Mouse (Mus musculus) E14TG2a.4 (cell line): Measurements from ENCODE around the gene Jarid2.

Experiments used
- H3K27me3 ChIP-seq: 2 replicates; pipeline ENCODE4 v1.6.1; 2014; ENCODE audit warnings: low read length, control low read depth; ENCODE audit not compliant: insufficient read depth
- H3K36me3 ChIP-seq: 2 replicates; pipeline ENCODE4 v1.6.1; 2014; ENCODE audit warnings: low read length, control low read depth; ENCODE audit not compliant: insufficient read depth
- H3K4me1 ChIP-seq: replicated peaks from 2 replicates; pipeline ENCODE4 v1.6.1; 2014; ENCODE audit warnings: low read depth, low read length, control low read depth
- H3K4me3 ChIP-seq: replicated peaks from 2 replicates; pipeline ENCODE4 v1.5.1; 2014; ENCODE audit warnings: mild to moderate bottlenecking, low read length
- H3K9me3 ChIP-seq: 2 replicates; pipeline ENCODE4 v1.6.1; 2014; ENCODE audit warnings: low read length, control low read depth
- CTCF ChIP-seq: conservative IDR thresholded peaks from 2 replicates; pipeline ENCODE4 v1.5.1; 2014; ENCODE audit warnings: low read length
- NANOG ChIP-seq: IDR thresholded peaks from 2 replicates; pipeline ENCODE4 v1.6.1; 2014; ENCODE audit warnings: borderline replicate concordance, low read length, mixed read lengths
- POU5F1 ChIP-seq: IDR thresholded peaks from 2 replicates; pipeline ENCODE4 v1.6.1; 2014; ENCODE audit warnings: low read length, borderline replicate concordance

Gene Jarid2

GRCm38 (mm10) chr13:44917202-44917601 is 187.9 kb downstream of the Jarid2 start:
- Histone ChIP-seq H3K27me3 (no peaks in the 10 kb centered on the region), H3K9me3 (peaks cover 14% of the 10 kb centered on the region), H3K4me1 (peaks cover 30% of the 10 kb centered on the region), H3K4me3 (no peak overlapping the region), H3K36me3 (peaks cover 100% of the 10 kb centered on the region)
- TF ChIP-seq CTCF (no peak), NANOG (no peak), POU5F1 (no peak)

- Histone ChIP-seq H3K36me3 (peaks cover 100% of the 10 kb centered on the region), H3K4me3 (no peak overlapping the region), H3K4me1 (peaks cover 30% of the 10 kb centered on the region), H3K9me3 (peaks cover 25% of the 10 kb centered on the region), H3K27me3 (no peaks in the 10 kb centered on the region)
- TF ChIP-seq POU5F1 = no peak
- no peak for TF ChIP-seq CTCF
- no peak for TF ChIP-seq NANOG
Observed at GRCm38 (mm10) chr13:44918269-44918668, 189.0 kb downstream of the Jarid2 start.

- TF ChIP-seq CTCF (no peak), POU5F1 (no peak)
- H3K9me3 ChIP-seq = peaks cover 33% of the 10 kb centered on the region
- H3K4me1 ChIP-seq = peaks cover 21% of the 10 kb centered on the region
- no peaks in the 10 kb centered on the region for H3K27me3 ChIP-seq
- H3K36me3 ChIP-seq = peaks cover 100% of the 10 kb centered on the region
- H3K4me3 ChIP-seq = no peak overlapping the region
Observed at GRCm38 (mm10) chr13:44921095-44921494, 191.8 kb downstream of the Jarid2 start.

GRCm38 (mm10) chr13:44921721-44922120 is 192.4 kb downstream of the Jarid2 start:
- Histone ChIP-seq H3K27me3 (no peaks in the 10 kb centered on the region), H3K4me1 (peaks cover 19% of the 10 kb centered on the region), H3K4me3 (no peak overlapping the region), H3K36me3 (peaks cover 97% of the 10 kb centered on the region), H3K9me3 (peaks cover 33% of the 10 kb centered on the region)
- no peak for TF ChIP-seq POU5F1
- TF ChIP-seq NANOG = no peak
- no peak for TF ChIP-seq CTCF

- Histone ChIP-seq H3K9me3 (peaks cover 29% of the 10 kb centered on the region), H3K27me3 (no peaks in the 10 kb centered on the region), H3K36me3 (peaks cover 92% of the 10 kb centered on the region), H3K4me1 (peaks cover 11% of the 10 kb centered on the region), H3K4me3 (no peak overlapping the region)
- TF ChIP-seq CTCF = no peak
- TF ChIP-seq NANOG = no peak
- no peak for TF ChIP-seq POU5F1
Observed at GRCm38 (mm10) chr13:44924042-44924441, 194.8 kb downstream of the Jarid2 start.

GRCm38 (mm10) chr13:44925173-44925572 is 195.9 kb downstream of the Jarid2 start:
- Histone ChIP-seq H3K36me3 (peaks cover 88% of the 10 kb centered on the region), H3K27me3 (no peaks in the 10 kb centered on the region)
- TF ChIP-seq POU5F1 = no peak
- no peak for TF ChIP-seq NANOG
- no peak for TF ChIP-seq CTCF

GRCm38 (mm10) chr13:44926311-44926710 is 197.0 kb downstream of the Jarid2 start:
- H3K9me3 ChIP-seq = peaks cover 26% of the 10 kb centered on the region
- peaks cover 11% of the 10 kb centered on the region for H3K4me1 ChIP-seq
- no peak for TF ChIP-seq POU5F1
- no peak for TF ChIP-seq NANOG
- TF ChIP-seq CTCF = no peak
- no peaks in the 10 kb centered on the region for H3K27me3 ChIP-seq
- no peak overlapping the region for H3K4me3 ChIP-seq
- H3K36me3 ChIP-seq = peaks cover 87% of the 10 kb centered on the region

More at GRCm38 (mm10) chr13:44925173-44925572, 195.9 kb downstream of the Jarid2 start:
- peaks cover 29% of the 10 kb centered on the region for H3K9me3 ChIP-seq
- H3K4me1 ChIP-seq = peaks cover 11% of the 10 kb centered on the region
- no peak overlapping the region for H3K4me3 ChIP-seq

GRCm38 (mm10) chr13:44932307-44933264 is 203.3 kb downstream of the Jarid2 start:
- Histone ChIP-seq H3K27me3 (no peaks in the 10 kb centered on the region), H3K4me1 (peaks cover 20% of the 10 kb centered on the region), H3K36me3 (peaks cover 29% of the 10 kb centered on the region), H3K4me3 (no peak overlapping the region), H3K9me3 (no peaks in the 10 kb centered on the region)
- no peak for TF ChIP-seq NANOG
- TF ChIP-seq CTCF = no peak
- TF ChIP-seq POU5F1 = no peak

- TF ChIP-seq NANOG (no peak), CTCF (no peak), POU5F1 (no peak)
- no peak overlapping the region for H3K4me3 ChIP-seq
- no peaks in the 10 kb centered on the region for H3K9me3 ChIP-seq
- H3K27me3 ChIP-seq = no peaks in the 10 kb centered on the region
- peaks cover 29% of the 10 kb centered on the region for H3K4me1 ChIP-seq
- peaks cover 22% of the 10 kb centered on the region for H3K36me3 ChIP-seq
Observed at GRCm38 (mm10) chr13:44933575-44933974, 204.3 kb downstream of the Jarid2 start.
